Mouse (Mus musculus): ENCODE data around the gene Cep72. TPM values are rescaled to one million over a fixed set of nuclear protein-coding genes. Genes with fewer than 3 reads are reported as not detected.
A peak's percentile ranks its signal among the peaks of the same experiment; 100 is the strongest.

Gene Cep72
- polyA plus RNA-seq (2014; fragmentation: Nextera tagmentation; extraction: Ambion mirVana), result 11.6 and 12.5 TPM in 2 replicates

GRCm38 (mm10) chr13:74061613-74062377 is at the start of gene Cep72:
TSS of gene Cep72 (minus strand) at chr13:74062299.
- Histone ChIP-seq H3K4me2 (ENCODE audit: low read length) (peak within 1 kb of the TSS; percentile 51), H3K9me3 (replicated peaks; ENCODE audit: control insufficient read depth, low read length) (no peaks in the 10 kb centered on the region), H3K4me3 (ENCODE audit: low read depth, low read length) (peak within 1 kb of the TSS; percentile 73), H3K36me3 (ENCODE audit: control insufficient read depth, insufficient read depth, low read length) (peaks cover 12% of the 10 kb centered on the region; the same call in 1 of the 2 replicates), H3K27me3 (replicated peaks; ENCODE audit: control insufficient read depth, insufficient read depth, low read length) (no peaks in the 10 kb centered on the region), H3K27ac (ENCODE audit: low read depth, low read length) (peak within 1 kb of the TSS; percentile 70), H3K9ac (ENCODE audit: low read length) (peak within 1 kb of the TSS; percentile 76), H3K4me1 (ENCODE audit: control insufficient read depth, insufficient read depth, low read length) (no peaks in the 10 kb centered on the region)
- WGBS, result 4% methylated on average over 47 of the region's 48 CpGs
- peak; percentile 98 for ATAC-seq
- DNase-seq (ENCODE audit: low spot score), result peak; percentile 94

- H3K4me1 ChIP-seq (ENCODE audit: control insufficient read depth, insufficient read depth, low read length), result no peaks in the 10 kb centered on the region
- H3K27me3 ChIP-seq (replicated peaks; ENCODE audit: control insufficient read depth, insufficient read depth, low read length), result no peaks in the 10 kb centered on the region
- DNase-seq (ENCODE audit: low spot score), result no peak
- H3K27ac ChIP-seq (ENCODE audit: low read depth, low read length), result no peak overlapping the region
- no peak overlapping the region for H3K4me3 ChIP-seq (ENCODE audit: low read depth, low read length)
- H3K36me3 ChIP-seq (ENCODE audit: control insufficient read depth, insufficient read depth, low read length), result no peaks in the 10 kb centered on the region
- 88% methylated on average over 2 of the region's 2 CpGs for WGBS
- H3K4me2 ChIP-seq (ENCODE audit: low read length), result no peak overlapping the region
- H3K9me3 ChIP-seq (replicated peaks; ENCODE audit: control insufficient read depth, low read length), result 0 out of 2 replicates have a peak, but pooled peaks cover 2% of the 10 kb centered on the region
- no peak for ATAC-seq
- no peak overlapping the region for H3K9ac ChIP-seq (ENCODE audit: low read length)
These were observed 45.3 kb upstream of the Cep72 start for GRCm38 (mm10) chr13:74107410-74107809.

- Histone ChIP-seq H3K4me3 (ENCODE audit: low read depth, low read length) (no peak overlapping the region), H3K9ac (ENCODE audit: low read length) (no peak overlapping the region), H3K27me3 (replicated peaks; ENCODE audit: control insufficient read depth, insufficient read depth, low read length) (no peaks in the 10 kb centered on the region), H3K36me3 (ENCODE audit: control insufficient read depth, insufficient read depth, low read length) (no peaks in the 10 kb centered on the region), H3K4me2 (ENCODE audit: low read length) (no peak overlapping the region), H3K9me3 (replicated peaks; ENCODE audit: control insufficient read depth, low read length) (no peaks in the 10 kb centered on the region), H3K4me1 (ENCODE audit: control insufficient read depth, insufficient read depth, low read length) (no peaks in the 10 kb centered on the region), H3K27ac (ENCODE audit: low read depth, low read length) (no peak overlapping the region)
- 82% methylated on average over 7 of the region's 7 CpGs for WGBS
- DNase-seq (ENCODE audit: low spot score) (no peak), ATAC-seq (no peak)
These were observed 42.3 kb upstream of the Cep72 start for GRCm38 (mm10) chr13:74104417-74104816.

GRCm38 (mm10) chr13:74102831-74103582 is 40.9 kb upstream of the Cep72 start:
- Histone ChIP-seq H3K9ac (ENCODE audit: low read length) (no peak overlapping the region), H3K27me3 (replicated peaks; ENCODE audit: control insufficient read depth, insufficient read depth, low read length) (no peaks in the 10 kb centered on the region), H3K27ac (ENCODE audit: low read depth, low read length) (no peak overlapping the region), H3K4me1 (ENCODE audit: control insufficient read depth, insufficient read depth, low read length) (no peaks in the 10 kb centered on the region), H3K4me2 (ENCODE audit: low read length) (no peak overlapping the region), H3K36me3 (ENCODE audit: control insufficient read depth, insufficient read depth, low read length) (no peaks in the 10 kb centered on the region), H3K9me3 (replicated peaks; ENCODE audit: control insufficient read depth, low read length) (no peaks in the 10 kb centered on the region), H3K4me3 (ENCODE audit: low read depth, low read length) (no peak overlapping the region)
- ATAC-seq (no peak), DNase-seq (ENCODE audit: low spot score) (no peak)
- WGBS, result 80% methylated on average over 4 of the region's 4 CpGs

GRCm38 (mm10) chr13:74102108-74102830 is 40.2 kb upstream of the Cep72 start:
- H3K4me3 ChIP-seq (ENCODE audit: low read depth, low read length), result no peak overlapping the region
- ATAC-seq (no peak), DNase-seq (ENCODE audit: low spot score) (no peak)
- no peak overlapping the region for H3K4me2 ChIP-seq (ENCODE audit: low read length)
- no peaks in the 10 kb centered on the region for H3K36me3 ChIP-seq (ENCODE audit: control insufficient read depth, insufficient read depth, low read length)
- H3K27ac ChIP-seq (ENCODE audit: low read depth, low read length), result no peak overlapping the region
- H3K27me3 ChIP-seq (replicated peaks; ENCODE audit: control insufficient read depth, insufficient read depth, low read length), result no peaks in the 10 kb centered on the region
- no peaks in the 10 kb centered on the region for H3K4me1 ChIP-seq (ENCODE audit: control insufficient read depth, insufficient read depth, low read length)
- WGBS, result 89% methylated on average over 8 of the region's 8 CpGs
- no peak overlapping the region for H3K9ac ChIP-seq (ENCODE audit: low read length)
- no peaks in the 10 kb centered on the region for H3K9me3 ChIP-seq (replicated peaks; ENCODE audit: control insufficient read depth, low read length)

- H3K27me3 ChIP-seq (replicated peaks; ENCODE audit: control insufficient read depth, insufficient read depth, low read length), result no peaks in the 10 kb centered on the region
These were observed 36.8 kb upstream of the Cep72 start for GRCm38 (mm10) chr13:74098913-74099312.

GRCm38 (mm10) chr13:74096715-74097363 is 34.7 kb upstream of the Cep72 start:
- H3K36me3 ChIP-seq (ENCODE audit: control insufficient read depth, insufficient read depth, low read length), result no peaks in the 10 kb centered on the region
- DNase-seq (ENCODE audit: low spot score), result peak; percentile 68
- H3K27ac ChIP-seq (ENCODE audit: low read depth, low read length), result no peak overlapping the region
- H3K9me3 ChIP-seq (replicated peaks; ENCODE audit: control insufficient read depth, low read length), result no peaks in the 10 kb centered on the region
- H3K4me2 ChIP-seq (ENCODE audit: low read length), result no peak overlapping the region
- peak; percentile 73; the same call in 1 of the 2 replicates for ATAC-seq
- H3K27me3 ChIP-seq (replicated peaks; ENCODE audit: control insufficient read depth, insufficient read depth, low read length), result no peaks in the 10 kb centered on the region
- no peaks in the 10 kb centered on the region for H3K4me1 ChIP-seq (ENCODE audit: control insufficient read depth, insufficient read depth, low read length)
- no peak overlapping the region for H3K9ac ChIP-seq (ENCODE audit: low read length)
- WGBS, result 35% methylated on average over 2 of the region's 2 CpGs
- H3K4me3 ChIP-seq (ENCODE audit: low read depth, low read length), result no peak overlapping the region

More at GRCm38 (mm10) chr13:74098913-74099312, 36.8 kb upstream of the Cep72 start:
- Histone ChIP-seq H3K4me2 (ENCODE audit: low read length) (no peak overlapping the region), H3K4me3 (ENCODE audit: low read depth, low read length) (no peak overlapping the region), H3K36me3 (ENCODE audit: control insufficient read depth, insufficient read depth, low read length) (no peaks in the 10 kb centered on the region), H3K9me3 (replicated peaks; ENCODE audit: control insufficient read depth, low read length) (no peaks in the 10 kb centered on the region), H3K4me1 (ENCODE audit: control insufficient read depth, insufficient read depth, low read length) (no peaks in the 10 kb centered on the region), H3K27ac (ENCODE audit: low read depth, low read length) (no peak overlapping the region), H3K9ac (ENCODE audit: low read length) (no peak overlapping the region)
- 82% methylated on average over 6 of the region's 6 CpGs for WGBS
- ATAC-seq (no peak), DNase-seq (ENCODE audit: low spot score) (no peak)

GRCm38 (mm10) chr13:74095936-74096335 is 33.8 kb upstream of the Cep72 start:
- ATAC-seq (no peak), DNase-seq (ENCODE audit: low spot score) (no peak)
- H3K9ac ChIP-seq (ENCODE audit: low read length), result no peak overlapping the region
- H3K4me1 ChIP-seq (ENCODE audit: control insufficient read depth, insufficient read depth, low read length), result no peaks in the 10 kb centered on the region
- H3K27ac ChIP-seq (ENCODE audit: low read depth, low read length), result no peak overlapping the region
- no peak overlapping the region for H3K4me2 ChIP-seq (ENCODE audit: low read length)
- 63% methylated on average over 2 of the region's 2 CpGs for WGBS
- H3K36me3 ChIP-seq (ENCODE audit: control insufficient read depth, insufficient read depth, low read length), result no peaks in the 10 kb centered on the region
- no peaks in the 10 kb centered on the region for H3K9me3 ChIP-seq (replicated peaks; ENCODE audit: control insufficient read depth, low read length)
- H3K4me3 ChIP-seq (ENCODE audit: low read depth, low read length), result no peak overlapping the region
- H3K27me3 ChIP-seq (replicated peaks; ENCODE audit: control insufficient read depth, insufficient read depth, low read length), result no peaks in the 10 kb centered on the region
